Mouse (Mus musculus): Measurements from ENCODE around the gene Hmga2. TPM values are rescaled to one million over a fixed set of nuclear protein-coding genes. Genes with fewer than 3 reads are reported as not detected.

Gene Hmga2
- total RNA-seq, 2 experiments from 2014 or later = not detected

DNA sequence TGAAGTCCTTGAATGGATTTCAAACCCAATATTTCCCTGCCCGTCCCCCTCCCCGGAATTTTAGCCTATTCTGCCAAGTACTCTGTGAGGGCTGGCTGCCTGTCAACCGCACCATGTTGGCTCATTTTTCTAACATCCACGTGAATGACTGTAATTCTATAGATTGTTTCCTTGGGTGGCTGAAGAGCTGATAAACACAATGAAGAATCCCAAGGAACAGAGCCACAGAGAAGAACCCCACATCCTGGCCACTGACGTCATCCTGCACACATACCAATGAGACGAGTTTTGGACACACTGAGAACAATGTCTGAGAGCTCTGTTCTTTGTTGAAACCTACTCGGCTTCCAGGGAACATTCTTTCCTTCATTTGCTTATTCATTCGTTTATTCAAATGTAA is 74.5 kb downstream of the Hmga2 start:
- no peak for ATAC-seq (replicated peaks; ENCODE audit: low FRiP score, poor library complexity, severe bottlenecking)

DNA sequence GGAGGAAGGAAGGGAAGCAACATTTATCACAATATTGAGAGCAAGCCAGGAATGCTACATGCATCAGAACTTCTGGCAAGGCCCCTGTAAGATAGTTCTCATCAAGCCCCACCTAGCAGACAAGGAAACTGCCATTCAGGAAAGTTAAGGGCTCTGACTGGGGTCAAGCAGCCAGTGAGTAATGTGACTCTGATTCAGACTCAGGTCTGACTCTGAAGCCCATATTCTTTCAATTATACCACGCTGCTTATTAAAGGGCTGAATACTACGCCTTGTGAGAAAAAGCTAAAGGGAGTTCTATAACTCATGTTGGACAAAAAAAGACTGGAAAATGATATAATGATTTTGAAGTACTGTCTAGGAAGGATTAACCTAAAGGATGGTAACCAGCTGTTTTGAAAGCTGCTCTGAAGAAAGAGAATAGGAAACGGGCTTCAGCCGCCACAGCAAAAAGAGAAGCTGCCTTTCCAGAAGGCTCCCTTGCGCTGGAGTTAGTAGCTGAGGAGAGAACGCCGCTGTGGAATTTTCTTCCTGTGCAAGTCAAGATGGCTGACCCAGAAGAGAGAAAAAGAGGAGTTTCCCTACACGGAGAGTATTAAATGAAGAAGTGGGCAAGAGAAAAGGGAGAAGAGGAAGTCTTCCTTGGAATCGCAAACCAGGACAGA is 76.3 kb downstream of the Hmga2 start:
- ATAC-seq (replicated peaks; ENCODE audit: low FRiP score, poor library complexity, severe bottlenecking) = no peak

DNA sequence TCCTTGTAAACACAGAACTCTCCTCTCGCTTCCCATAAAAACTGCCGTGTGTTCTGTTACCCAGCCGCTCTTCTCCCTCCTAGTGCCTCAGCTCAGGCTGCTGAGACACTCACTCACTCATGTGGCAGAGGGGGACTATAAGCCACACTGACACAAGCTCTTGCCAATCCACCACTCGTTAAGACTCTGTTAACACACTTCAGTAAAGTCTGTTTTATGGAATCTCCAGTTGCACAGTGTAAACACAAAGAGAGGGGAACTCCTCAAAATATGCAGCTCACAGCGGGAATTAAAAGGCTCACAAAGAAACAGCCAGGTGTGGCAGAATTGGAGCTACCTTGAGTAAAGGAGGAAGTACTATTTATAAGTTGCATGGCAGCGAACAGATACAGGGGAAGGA is 77.5 kb downstream of the Hmga2 start:
- ATAC-seq (replicated peaks; ENCODE audit: low FRiP score, poor library complexity, severe bottlenecking) = no peak

DNA sequence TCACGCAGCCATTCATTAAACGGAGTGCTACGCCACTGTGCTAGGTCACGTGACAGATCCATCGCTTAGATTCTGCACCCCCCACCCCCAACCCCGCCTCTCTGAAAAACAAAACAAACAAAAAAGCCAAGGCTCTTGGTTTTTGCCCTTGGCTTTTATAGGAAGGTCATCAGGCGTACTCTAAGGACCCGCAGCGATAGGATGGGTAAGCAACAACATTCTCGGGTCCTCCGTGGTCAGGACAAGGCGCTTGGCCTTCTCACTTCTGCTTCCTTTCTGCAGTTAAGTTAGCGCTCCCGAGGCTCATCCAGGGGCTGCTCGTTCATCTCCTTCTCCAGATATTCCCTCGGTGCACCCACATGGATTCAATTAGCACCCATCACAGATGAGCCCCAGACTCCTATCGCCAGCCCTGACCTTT is 79.0 kb downstream of the Hmga2 start:
- no peak for ATAC-seq (replicated peaks; ENCODE audit: low FRiP score, poor library complexity, severe bottlenecking)

DNA sequence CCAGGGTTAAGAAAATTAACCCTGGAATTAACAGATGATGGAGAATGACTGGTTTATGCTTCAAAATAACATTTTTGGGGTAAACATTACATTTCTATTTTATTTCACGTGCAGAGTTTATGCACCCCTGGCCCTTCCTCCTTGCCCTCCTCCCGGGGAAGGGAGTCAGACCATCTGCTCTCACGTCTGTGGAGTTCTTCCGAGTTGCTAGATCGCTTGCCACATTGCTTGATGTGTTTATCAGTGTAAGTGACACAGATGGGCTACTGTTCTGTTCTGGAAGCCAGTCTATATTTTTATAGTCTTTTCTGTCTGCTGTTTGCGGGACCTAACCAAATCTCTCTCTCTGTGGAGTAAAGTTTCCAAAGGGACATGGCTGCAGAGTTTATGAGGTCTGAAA is 80.7 kb downstream of the Hmga2 start:
- ATAC-seq (replicated peaks; ENCODE audit: low FRiP score, poor library complexity, severe bottlenecking) = no peak

- ATAC-seq (replicated peaks; ENCODE audit: low FRiP score, poor library complexity, severe bottlenecking) = no peak
Measured at GRCm38 (mm10) chr10:120394740-120395139, 81.5 kb downstream of the Hmga2 start.

DNA sequence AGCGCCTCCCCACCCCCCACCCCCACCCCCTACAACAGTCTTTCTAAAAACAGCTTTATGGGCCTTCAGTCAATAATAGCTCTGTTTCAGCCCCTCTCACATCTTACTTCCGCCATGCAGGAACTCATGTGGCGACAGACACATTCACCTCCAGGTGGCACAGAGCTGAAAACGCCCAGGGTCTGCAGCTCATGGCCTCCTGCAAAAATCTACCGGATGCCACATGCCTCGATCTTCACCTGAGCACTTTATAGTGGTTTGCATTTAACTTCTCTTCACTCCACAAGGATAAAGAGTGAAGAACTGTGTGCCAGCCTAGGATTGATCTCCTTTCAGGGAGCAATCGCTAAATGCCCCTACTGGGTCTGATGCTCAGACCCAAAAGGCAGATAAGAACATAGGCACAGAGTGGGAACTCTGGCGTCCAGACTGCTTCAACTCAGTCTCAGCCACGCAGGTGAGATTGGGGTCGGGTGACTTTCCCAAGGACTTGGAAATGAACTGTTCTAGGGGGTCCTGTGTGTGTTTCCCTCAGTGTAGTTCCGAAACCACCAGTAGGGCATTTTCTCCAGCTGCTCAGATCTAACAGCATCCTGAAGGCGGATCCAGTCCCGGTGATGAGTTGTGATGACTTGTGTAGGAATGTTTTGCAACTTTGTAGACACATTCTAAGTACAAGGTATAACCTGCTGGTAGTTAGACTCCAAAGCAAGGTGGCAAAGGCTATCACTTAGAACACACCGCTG is 84.1 kb downstream of the Hmga2 start:
- no peak for ATAC-seq (replicated peaks; ENCODE audit: low FRiP score, poor library complexity, severe bottlenecking)

- no peak for ATAC-seq (replicated peaks; ENCODE audit: low FRiP score, poor library complexity, severe bottlenecking)
Measured at GRCm38 (mm10) chr10:120390912-120391835, 85.1 kb downstream of the Hmga2 start.

- ATAC-seq (replicated peaks; ENCODE audit: low FRiP score, poor library complexity, severe bottlenecking) = no peak
Measured at GRCm38 (mm10) chr10:120389707-120390106, 86.6 kb downstream of the Hmga2 start.

- ATAC-seq (replicated peaks; ENCODE audit: low FRiP score, poor library complexity, severe bottlenecking) = no peak
Measured at GRCm38 (mm10) chr10:120388966-120389365, 87.3 kb downstream of the Hmga2 start.

GRCm38 (mm10) chr10:120388400-120388871 is 87.8 kb downstream of the Hmga2 start:
- ATAC-seq (replicated peaks; ENCODE audit: low FRiP score, poor library complexity, severe bottlenecking) = no peak

GRCm38 (mm10) chr10:120387105-120387504 is 89.2 kb downstream of the Hmga2 start:
- ATAC-seq (replicated peaks; ENCODE audit: low FRiP score, poor library complexity, severe bottlenecking) = no peak

GRCm38 (mm10) chr10:120384797-120385600 is 91.3 kb downstream of the Hmga2 start:
- no peak for ATAC-seq (replicated peaks; ENCODE audit: low FRiP score, poor library complexity, severe bottlenecking)

- no peak for ATAC-seq (replicated peaks; ENCODE audit: low FRiP score, poor library complexity, severe bottlenecking)
Measured at GRCm38 (mm10) chr10:120384040-120384439, 92.2 kb downstream of the Hmga2 start.

DNA sequence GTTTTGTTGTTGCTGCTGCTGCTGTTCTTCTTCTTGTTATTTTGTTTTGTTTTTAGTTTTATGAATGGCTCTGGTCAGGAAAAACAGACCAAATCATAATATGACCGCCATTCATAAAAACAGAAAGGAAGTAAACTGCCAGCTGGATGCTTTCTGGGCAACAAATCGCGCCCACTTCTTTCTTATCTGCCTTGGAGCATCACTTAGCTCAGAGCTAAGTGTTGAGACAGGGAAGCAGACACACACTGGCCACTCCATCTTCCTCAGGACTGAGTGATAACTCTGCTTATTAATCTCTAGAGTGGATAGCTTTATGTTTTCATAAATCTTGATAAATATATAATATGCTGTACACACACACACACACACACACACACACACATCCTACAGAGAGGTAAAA is 98.5 kb downstream of the Hmga2 start:
- ATAC-seq (replicated peaks; ENCODE audit: low FRiP score, poor library complexity, severe bottlenecking) = no peak

GRCm38 (mm10) chr10:120377327-120377752 is 98.9 kb downstream of the Hmga2 start:
- ATAC-seq (replicated peaks; ENCODE audit: low FRiP score, poor library complexity, severe bottlenecking) = no peak

- no peak for ATAC-seq (replicated peaks; ENCODE audit: low FRiP score, poor library complexity, severe bottlenecking)
Measured at GRCm38 (mm10) chr10:120375438-120375837, 100.8 kb downstream of the Hmga2 start.

DNA sequence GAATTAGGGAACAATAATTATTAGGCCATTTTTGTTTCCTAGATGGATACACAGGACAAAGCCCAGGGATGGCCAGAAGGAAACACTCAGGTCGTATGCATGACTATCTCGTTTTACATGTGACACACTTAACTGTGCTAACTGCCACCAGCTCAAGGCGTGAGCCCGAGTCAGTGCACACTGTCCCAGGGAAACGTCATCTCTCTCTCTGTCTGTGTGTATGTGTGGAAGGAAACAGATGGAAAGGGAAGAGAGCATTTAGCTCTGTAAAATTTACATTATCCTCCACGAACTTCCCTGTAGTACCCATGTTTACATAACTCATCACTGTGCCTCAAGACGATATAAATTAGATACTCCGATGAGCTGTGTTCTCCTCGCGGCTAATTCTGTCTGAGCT is 105.1 kb downstream of the Hmga2 start:
- ATAC-seq (replicated peaks; ENCODE audit: low FRiP score, poor library complexity, severe bottlenecking) = no peak

- ATAC-seq (replicated peaks; ENCODE audit: low FRiP score, poor library complexity, severe bottlenecking) = no peak
Measured at GRCm38 (mm10) chr10:120369187-120369805, 107.0 kb downstream of the Hmga2 start.

All from erythroblast, adult 5-6 weeks (primary cell).